Mouse (Mus musculus) gastrocnemius, adult 2 months (tissue): ENCODE results near the gene Rere. TPM values are rescaled to one million over a fixed set of nuclear protein-coding genes. Genes with fewer than 3 reads are reported as not detected.
A peak's percentile ranks its signal among the peaks of the same experiment; 100 is the strongest.

ENCODE experiments used
- DNase-seq: peaks from one replicate; pipeline ENCODE4 v3.0.0; 2022
- H3K27ac ChIP-seq: fragments of 200-600 bp; 2 replicates; pipeline ENCODE4 v1.8.1; 2022; ENCODE audit warnings: mild to moderate bottlenecking
- H3K4me3 ChIP-seq: fragments of 200-600 bp; 2 replicates; pipeline ENCODE4 v1.8.1; 2022; ENCODE audit warnings: mild to moderate bottlenecking, moderate library complexity
- CTCF ChIP-seq: fragments of 200-600 bp; IDR thresholded peaks from 2 replicates; pipeline ENCODE4 v1.8.1; 2022; ENCODE audit warnings: antibody characterized with exemption, mild to moderate bottlenecking, moderate library complexity
- intact Hi-C: fragments of 180-260 bp; cut with DNase I; formaldehyde crosslinking; loops from one replicate; pipeline ENCODE4 v1.15.1; 2025
- total RNA-seq, 2 experiments: library from RNA; stranded (reverse); gene quantifications; 2 replicates each; pipeline ENCODE4 v1.2.3; 2021

Rere gene
- total RNA-seq, 2 experiments from 2014 or later, result 71.3 to 95.7 TPM

DNA sequence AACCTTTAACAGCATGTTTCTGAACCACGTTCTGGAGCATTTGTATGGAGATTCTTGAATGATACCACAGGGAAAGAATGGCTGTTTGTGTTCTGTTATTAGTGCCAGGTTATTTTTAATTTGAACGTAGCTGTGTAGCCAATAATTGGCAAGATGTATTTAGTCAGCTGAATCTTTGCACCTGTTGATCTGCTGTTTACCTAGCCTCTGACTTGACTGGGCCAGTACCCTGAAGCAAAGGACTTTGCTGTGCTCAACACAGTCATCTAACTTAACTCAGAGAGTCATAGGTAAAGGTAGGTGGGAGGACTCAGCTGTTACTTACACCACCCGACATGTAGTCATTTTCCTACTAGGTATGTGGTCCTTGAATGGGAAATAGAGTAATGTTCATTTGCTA lies 278.1 kb downstream of the Rere start:
- intact Hi-C loops, result loop anchor here (5.0 kb wide), 1 partner anchor 38 kb away; no protein-coding TSS in a partner anchor
- TF ChIP-seq CTCF, result no peak
- DNase-seq, result no peak
- Histone ChIP-seq H3K27ac (peak overlapping the region; percentile 93), H3K4me3 (peak overlapping the region; percentile 3; the same call in 1 of the 2 replicates)

DNA sequence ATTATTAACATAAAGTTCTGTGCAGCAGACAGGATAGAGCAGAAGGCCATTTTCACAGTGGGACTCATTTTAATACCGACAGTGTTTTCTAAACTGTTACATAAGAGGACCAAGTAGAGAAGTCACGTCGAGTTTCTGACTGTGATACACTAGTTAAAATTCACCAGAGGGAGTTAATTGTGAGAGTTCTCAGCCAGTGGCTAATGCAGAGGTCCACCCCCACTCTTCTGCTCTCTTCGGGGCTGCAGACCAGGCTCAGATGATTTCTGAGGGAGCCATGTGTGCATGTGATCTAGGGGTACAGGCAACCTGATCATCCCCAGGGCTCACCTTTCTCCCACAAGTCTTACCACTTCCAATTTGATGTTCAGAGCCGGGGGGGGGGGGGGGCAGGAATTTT lies 281.8 kb downstream of the Rere start:
- H3K4me3 ChIP-seq, result no peak overlapping the region
- peak overlapping the region; percentile 5; the same call in 1 of the 2 replicates for H3K27ac ChIP-seq
- intact Hi-C loops, result no loop called here
- no peak for DNase-seq
- TF ChIP-seq CTCF, result no peak

DNA sequence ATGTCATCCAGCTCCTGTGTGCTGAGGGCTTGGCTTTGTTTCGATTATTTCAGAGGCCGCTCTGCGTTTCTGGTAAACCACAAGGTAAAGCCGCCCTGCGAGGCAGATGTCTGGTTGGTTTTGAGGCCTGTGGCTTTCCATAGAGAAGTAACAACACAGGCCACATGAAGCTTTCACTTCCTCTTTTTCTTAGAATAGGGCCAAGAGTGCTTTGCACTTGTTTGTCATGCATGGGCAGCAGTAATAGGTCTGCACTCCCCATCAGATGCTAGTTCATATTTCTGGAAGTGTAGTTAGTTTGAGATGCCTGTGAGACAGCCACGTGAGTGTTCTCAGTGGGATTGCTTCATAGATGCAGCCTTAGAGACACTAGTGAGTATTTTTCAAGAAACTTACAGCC lies 284.7 kb downstream of the Rere start:
- Histone ChIP-seq H3K27ac (peak overlapping the region; percentile 98), H3K4me3 (no peak overlapping the region)
- intact Hi-C loops, result loop anchor here (5.0 kb wide), 1 partner anchor 74 kb away; no protein-coding TSS in a partner anchor
- no peak for DNase-seq
- no peak for TF ChIP-seq CTCF

DNA sequence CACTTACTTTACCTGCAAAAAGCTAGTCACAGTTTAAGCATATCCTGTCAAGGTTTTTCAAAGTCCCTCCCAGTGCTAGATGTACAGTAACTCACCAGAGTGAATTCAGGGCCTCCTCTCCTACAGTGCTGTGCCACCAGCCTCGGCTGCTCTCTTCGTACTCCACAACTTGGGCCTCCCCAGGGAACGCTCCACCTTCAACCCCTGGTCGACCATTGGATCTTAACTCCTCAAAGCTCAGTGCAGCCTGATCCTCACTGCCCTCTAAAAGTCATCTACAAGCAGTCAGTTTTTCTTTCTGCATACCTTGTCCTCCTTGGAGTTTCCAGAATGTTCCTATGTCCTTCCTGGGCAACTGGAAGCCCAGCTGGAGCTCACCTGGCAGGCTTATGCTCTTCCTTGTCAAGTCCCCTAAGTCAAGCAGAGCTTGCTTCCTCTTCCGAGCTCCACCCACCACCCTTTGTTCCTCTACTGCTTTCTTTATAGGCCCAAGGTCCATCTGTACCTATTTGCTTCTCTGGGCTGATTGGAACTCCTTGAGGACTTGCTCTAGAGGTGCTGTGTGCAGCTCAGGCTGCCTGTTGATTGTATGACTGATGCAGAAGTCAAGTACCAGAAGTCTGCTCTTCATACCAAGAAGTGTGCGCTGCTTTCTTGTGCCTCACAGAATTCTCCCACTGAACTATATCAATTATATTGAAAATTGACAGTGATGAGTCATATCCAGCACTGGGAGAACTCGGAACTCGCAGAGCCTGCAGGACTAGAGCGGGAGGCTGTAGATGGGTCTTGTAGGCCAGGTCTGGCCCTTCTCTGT lies 287.1 kb downstream of the Rere start:
- no peak for TF ChIP-seq CTCF
- intact Hi-C loops, result loop anchor here (5.0 kb wide), 1 partner anchor 76 kb away; no protein-coding TSS in a partner anchor
- DNase-seq, result no peak
- Histone ChIP-seq H3K4me3 (peak overlapping the region; percentile 99), H3K27ac (peak overlapping the region; percentile 98)

DNA sequence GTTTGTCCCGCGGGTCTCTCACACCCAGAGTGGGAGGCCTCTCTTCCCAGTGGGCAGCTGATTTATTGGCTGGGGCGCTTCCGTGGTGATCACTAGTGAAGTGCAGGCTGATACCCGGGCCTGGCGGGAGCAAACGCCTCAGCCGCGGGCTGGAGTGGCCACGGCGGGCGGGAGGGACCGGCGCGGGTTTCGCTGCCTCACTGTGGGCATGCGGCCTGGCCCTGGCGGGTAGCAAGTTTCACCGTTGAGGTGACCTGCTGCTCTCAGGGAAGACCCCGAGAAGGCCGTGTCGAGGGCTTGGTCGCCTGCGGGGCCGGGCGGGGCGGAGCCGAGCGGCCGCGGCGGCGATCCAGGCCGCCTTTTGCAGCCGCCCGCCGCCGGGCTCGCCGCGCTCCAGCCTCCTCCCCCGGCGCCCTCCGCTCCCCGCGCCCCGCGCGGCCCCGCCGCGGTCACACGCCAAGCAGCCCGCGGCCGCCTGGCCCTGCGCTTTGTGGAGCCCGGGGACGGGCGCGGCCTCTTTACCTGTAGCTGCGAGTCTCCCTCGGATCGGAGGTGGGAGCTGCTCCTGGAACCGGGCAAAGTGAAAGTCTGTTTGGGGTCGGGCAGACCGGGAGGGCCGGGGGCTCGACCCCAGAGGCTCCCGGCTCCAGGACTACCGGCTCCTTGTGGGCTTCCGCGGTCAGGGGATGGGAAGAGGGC lies 287.8 kb downstream of the Rere start:
- peak overlapping the region; percentile 98 for H3K27ac ChIP-seq
- peak overlapping the region; percentile 99 for H3K4me3 ChIP-seq
- intact Hi-C loops, result loop anchor here (5.0 kb wide), 1 partner anchor 77 kb away; no protein-coding TSS in a partner anchor
- DNase-seq, result peak; percentile 90
- no peak for TF ChIP-seq CTCF

DNA sequence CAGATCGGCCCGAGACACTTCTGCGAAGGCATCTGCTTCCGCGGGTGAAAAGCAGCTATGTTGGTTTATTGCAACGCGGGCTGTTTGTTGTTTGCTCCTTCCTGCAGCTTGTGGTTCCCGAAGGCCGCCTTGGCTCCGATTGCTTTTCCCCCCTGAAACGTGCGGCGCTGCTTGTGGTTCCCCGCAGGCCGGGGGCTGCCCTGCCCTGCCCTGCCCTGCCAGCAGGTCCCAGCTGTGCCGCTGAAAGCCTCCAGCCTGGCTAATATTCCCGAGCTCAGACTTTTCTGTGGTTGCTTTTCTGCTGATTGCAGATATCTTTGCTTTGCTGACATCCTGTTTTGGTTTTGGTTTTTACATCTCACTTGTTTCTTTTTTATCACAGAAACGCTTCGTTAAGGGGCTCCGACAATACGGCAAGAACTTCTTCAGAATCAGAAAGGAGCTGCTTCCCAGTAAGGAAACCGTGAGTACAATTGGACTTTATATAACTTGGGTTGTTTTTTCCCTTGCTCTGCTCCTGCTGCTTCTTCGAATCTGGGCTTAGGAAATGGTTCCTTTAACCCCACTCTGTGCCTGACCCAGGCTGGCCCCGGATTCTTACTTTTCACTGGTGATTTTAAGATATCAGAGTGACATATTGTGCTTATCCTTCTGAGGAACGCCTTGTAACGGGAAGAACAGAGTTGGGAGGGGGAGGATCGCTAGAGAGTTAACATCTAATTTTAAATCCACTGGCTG lies 288.6 kb downstream of the Rere start:
- H3K27ac ChIP-seq, result peak overlapping the region; percentile 98
- peak overlapping the region; percentile 99 for H3K4me3 ChIP-seq
- peak; percentile 77 for DNase-seq
- 0 out of 2 replicates have a peak, but pooled peaks have one; percentile 18 for TF ChIP-seq CTCF
- intact Hi-C loops, result loop anchor here (5.0 kb wide), 2 partner anchors 47 to 78 kb away; no protein-coding TSS in a partner anchor

DNA sequence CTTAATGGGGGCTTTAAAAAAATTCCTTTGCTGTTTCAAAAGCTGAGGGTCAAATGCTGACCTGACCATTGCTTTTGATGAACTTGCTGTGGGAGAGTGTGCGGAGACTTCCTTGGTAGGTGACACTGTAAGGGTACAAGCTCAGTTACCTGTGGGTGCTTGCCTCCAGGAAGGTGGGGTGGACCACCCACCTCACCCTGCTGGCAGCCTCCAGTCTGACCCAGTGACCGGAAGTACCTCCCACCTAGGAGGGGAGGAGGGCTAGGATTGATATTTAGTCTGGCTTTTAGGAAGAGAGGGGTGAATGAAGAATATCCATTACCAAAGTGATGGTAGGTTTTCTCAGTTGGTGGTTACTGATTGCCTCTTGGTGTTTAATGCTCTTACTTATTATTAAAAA lies 289.3 kb downstream of the Rere start:
- Histone ChIP-seq H3K4me3 (peak overlapping the region; percentile 99), H3K27ac (peak overlapping the region; percentile 98)
- no peak for DNase-seq
- no peak for TF ChIP-seq CTCF
- intact Hi-C loops, result loop anchor here (5.0 kb wide), 1 partner anchor 47 kb away; no protein-coding TSS in a partner anchor

DNA sequence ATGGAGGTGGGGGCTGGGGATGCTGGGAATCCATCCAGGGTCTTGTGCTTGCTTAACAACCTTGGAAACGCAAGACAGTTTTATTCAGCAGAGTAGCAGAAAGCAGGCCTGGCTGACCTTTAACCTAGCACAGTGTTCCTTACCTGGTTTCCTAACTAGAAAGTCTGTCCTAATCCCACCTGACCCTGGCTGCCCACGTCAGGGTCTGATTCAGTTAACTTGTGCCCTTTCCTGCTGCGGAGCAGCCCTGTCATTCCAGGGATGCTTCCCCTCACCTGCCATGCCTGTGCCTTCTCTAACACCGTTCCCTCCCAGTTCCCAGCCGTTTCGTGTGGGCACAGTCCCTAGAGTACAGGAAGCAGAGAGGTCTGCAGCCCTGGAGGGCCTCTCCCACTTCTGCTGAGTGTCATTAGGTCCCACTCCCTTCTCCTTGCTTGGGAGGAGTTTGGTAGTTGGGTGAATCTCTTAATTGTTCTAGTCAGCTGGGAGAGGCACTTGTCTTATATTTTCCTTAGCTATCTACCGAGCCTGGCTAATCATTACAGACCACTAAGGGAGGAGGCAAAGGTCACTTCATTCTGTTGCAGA lies 290.8 kb downstream of the Rere start:
- DNase-seq, result no peak
- H3K4me3 ChIP-seq, result peak overlapping the region; percentile 99
- no peak for TF ChIP-seq CTCF
- H3K27ac ChIP-seq, result peak overlapping the region; percentile 51
- intact Hi-C loops, result loop anchor here (5.0 kb wide), 1 partner anchor 45 kb away; no protein-coding TSS in a partner anchor

DNA sequence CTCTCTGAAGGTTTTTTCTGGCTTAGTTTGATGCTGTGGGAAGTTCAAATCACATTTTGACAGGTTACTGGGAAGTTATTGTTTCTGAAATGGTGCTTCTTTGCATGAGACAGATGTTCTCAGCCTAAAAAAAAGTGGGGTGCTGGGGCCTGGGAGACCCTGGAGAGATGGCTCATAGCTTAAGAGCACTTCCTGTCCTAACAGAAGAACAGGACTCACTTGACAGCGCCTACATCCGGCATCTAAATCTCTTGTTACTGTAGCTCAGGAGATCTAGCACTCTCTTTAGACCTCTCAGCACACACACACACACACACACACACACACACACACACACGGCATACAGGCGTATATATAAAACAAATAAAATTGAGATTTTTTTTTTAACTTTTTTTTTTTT lies 291.5 kb downstream of the Rere start:
- peak overlapping the region; percentile 51 for H3K27ac ChIP-seq
- TF ChIP-seq CTCF, result no peak

DNA sequence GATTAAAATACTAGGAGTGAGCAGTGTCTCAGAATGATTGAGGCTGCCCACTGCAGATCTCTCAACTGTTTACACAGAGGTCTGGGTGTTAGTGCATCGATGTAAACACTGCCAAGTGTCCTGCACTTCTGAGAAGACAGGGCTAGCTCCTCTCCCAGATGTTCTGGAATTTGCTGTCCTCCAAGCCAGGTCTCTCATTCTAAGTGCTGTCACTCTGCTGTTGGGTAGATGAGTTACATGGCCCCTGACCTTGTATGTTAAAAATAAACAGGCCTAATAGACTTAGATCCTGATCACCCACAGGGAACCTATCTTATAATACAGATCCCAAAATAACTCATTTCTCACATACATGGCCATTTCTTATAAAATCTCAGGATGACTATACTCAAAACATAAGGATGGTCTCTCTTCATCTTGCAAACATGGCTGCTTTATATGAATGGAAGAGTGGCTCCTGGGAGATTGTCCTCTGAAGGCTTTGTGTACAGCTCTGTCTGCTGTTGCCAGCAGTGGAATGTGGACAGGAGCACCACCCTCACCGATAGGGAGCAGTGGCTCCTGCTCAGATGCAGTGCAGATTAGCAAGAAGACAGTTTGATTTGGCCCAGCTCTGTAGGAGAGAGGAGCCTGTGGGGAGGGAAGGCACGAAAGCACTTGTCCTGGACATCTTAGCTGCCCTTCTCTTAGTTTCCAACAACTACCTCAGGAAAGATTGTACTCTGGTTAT lies 294.1 kb downstream of the Rere start:
- no peak; the same call in 1 of the 2 replicates for TF ChIP-seq CTCF
- H3K27ac ChIP-seq, result peak overlapping the region; percentile 79
- intact Hi-C loops, result no loop called here
- H3K4me3 ChIP-seq, result peak overlapping the region; percentile 4
- no peak for DNase-seq

More for the DNA sequence above, 291.5 kb downstream of the Rere start:
- no peak for DNase-seq
- no peak overlapping the region; the same call in 1 of the 2 replicates for H3K4me3 ChIP-seq
- intact Hi-C loops, result loop anchor here (5.0 kb wide), 1 partner anchor 44 kb away; no protein-coding TSS in a partner anchor

DNA sequence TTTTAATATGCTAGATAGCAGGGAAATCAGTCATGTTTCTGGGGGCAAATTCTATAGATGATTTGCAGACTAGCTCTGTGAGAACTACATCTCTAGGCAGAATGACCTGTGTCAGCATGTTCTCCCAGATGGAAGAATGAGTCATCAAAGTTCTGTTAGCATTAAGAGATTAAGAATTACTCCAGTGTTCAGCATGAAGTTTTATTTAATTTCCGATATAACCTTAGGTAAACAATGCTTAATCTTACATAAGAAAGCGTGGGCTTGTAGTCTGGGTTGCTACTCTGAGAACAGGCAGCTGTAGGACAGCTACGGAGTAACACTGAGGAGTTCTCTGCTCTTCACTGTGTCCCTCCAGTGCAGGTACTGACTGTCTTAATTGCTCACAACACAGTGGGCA lies 294.9 kb downstream of the Rere start:
- TF ChIP-seq CTCF, result no peak
- intact Hi-C loops, result no loop called here
- no peak for DNase-seq
- Histone ChIP-seq H3K4me3 (peak overlapping the region; percentile 4; the same call in 1 of the 2 replicates), H3K27ac (peak overlapping the region; percentile 79)
